In genomic region chr16:94667557-94667956, GRCm38 (mm10) we compare ENCODE assay signal across 23 mouse cellular contexts.
A peak's percentile ranks its signal among the peaks of the same experiment; 100 is the strongest.
DNase-seq lines count a peak whose midpoint lies in the region; ATAC-seq and TF ChIP-seq lines count a peak whose summit lies in the region.
"Had no signal": no experiment of that assay in that cellular context is flagged by ENCODE, and none has a peak within 500 bp of the region (broad histone marks: within the 10 kb centered on the region; RNA-seq: fewer than 3 reads in every experiment).

No protein-coding gene starts in this region.

- no peak overlapping the region for H3K9ac ChIP-seq in heart, embryonic 16.5 days (ENCODE audit: low read length)
- H3K9ac ChIP-seq in heart, embryonic 12.5 days, result no peak overlapping the region
- H3K9ac ChIP-seq in intestine, postnatal 0 days (ENCODE audit: low read depth, low read length), result no peak overlapping the region
- no peak overlapping the region for H3K9ac ChIP-seq in intestine, embryonic 15.5 days
- H3K9ac ChIP-seq: embryonic facial prominence, embryonic 12.5 days; forebrain, embryonic 13.5 days; forebrain, embryonic 15.5 days had no signal

- ATAC-seq in heart, embryonic 16.5 days (replicated peaks; ENCODE audit: extremely low read depth, insufficient read depth, low FRiP score), result no peak
- no peak for ATAC-seq in heart, embryonic 12.5 days (ENCODE audit: insufficient number of reproducible peaks, low FRiP score)
- no peak for ATAC-seq in intestine, postnatal 0 days
- no peak for ATAC-seq in intestine, embryonic 15.5 days
- peak; percentile 23 for ATAC-seq in CD4-positive, CD25-positive, alpha-beta regulatory T cell, adult 4 months
- ATAC-seq: activated CD4-positive, CD25-positive, alpha-beta regulatory T cell, adult 4 months; forebrain, embryonic 13.5 days; forebrain, embryonic 15.5 days; Patski had no signal

- H3K4me2 ChIP-seq in heart, embryonic 16.5 days (ENCODE audit: low read depth, low read length), result no peak overlapping the region
- no peak overlapping the region for H3K4me2 ChIP-seq in heart, embryonic 12.5 days
- H3K4me2 ChIP-seq in intestine, postnatal 0 days (replicated peaks; ENCODE audit: low read depth), result no peak overlapping the region
- no peak overlapping the region for H3K4me2 ChIP-seq in intestine, embryonic 15.5 days (replicated peaks)
- H3K4me2 ChIP-seq: embryonic facial prominence, embryonic 12.5 days; forebrain, embryonic 13.5 days; forebrain, embryonic 15.5 days had no signal

- peak; percentile 16 for DNase-seq in induced T-regulatory cell, adult 2 months (ENCODE audit: low read depth)
- no peak for DNase-seq in spleen, adult 12 weeks (ENCODE audit: low spot score)
- DNase-seq: adrenal gland, adult 8-10 months; adrenal gland, postnatal 14 days; adrenal gland, postnatal 36 days; B cell, adult 2 months; cerebellum, adult 11-12 months; cerebellum, adult 2 months; cerebellum, adult 9-10 months; cerebellum, postnatal 10 days; cerebellum, postnatal 25 days had no signal

- H3K4me1 ChIP-seq in heart, embryonic 16.5 days (ENCODE audit: control insufficient read depth, insufficient read depth, low read length), result peaks cover 21% of the 10 kb centered on the region
- peaks cover 11% of the 10 kb centered on the region; the same call in 1 of the 2 replicates for H3K4me1 ChIP-seq in heart, embryonic 12.5 days (replicated peaks)
- no peaks in the 10 kb centered on the region for H3K4me1 ChIP-seq in intestine, postnatal 0 days (replicated peaks; ENCODE audit: control insufficient read depth, insufficient read depth, low read length)
- H3K4me1 ChIP-seq in intestine, embryonic 15.5 days (replicated peaks), result no peaks in the 10 kb centered on the region
- H3K4me1 ChIP-seq: embryonic facial prominence, embryonic 10.5 days; embryonic facial prominence, embryonic 12.5 days; forebrain, embryonic 13.5 days; forebrain, embryonic 15.5 days had no signal

- H3K27me3 ChIP-seq in heart, embryonic 16.5 days (ENCODE audit: control insufficient read depth, insufficient read depth, low read length), result no peaks in the 10 kb centered on the region
- H3K27me3 ChIP-seq in heart, embryonic 12.5 days (replicated peaks), result no peaks in the 10 kb centered on the region
- H3K27me3 ChIP-seq in intestine, postnatal 0 days (replicated peaks; ENCODE audit: control insufficient read depth, insufficient read depth, low read length), result no peaks in the 10 kb centered on the region
- no peaks in the 10 kb centered on the region for H3K27me3 ChIP-seq in intestine, embryonic 15.5 days (replicated peaks)
- H3K27me3 ChIP-seq: embryonic facial prominence, embryonic 12.5 days; forebrain, embryonic 13.5 days; forebrain, embryonic 15.5 days; Patski had no signal

- TF ChIP-seq CTCF in intestine, postnatal 0 days (IDR thresholded peaks at IDR 0.05; ENCODE audit: low read depth), result no peak

- H3K36me3 ChIP-seq in heart, embryonic 16.5 days (ENCODE audit: control insufficient read depth, insufficient read depth), result peaks cover 46% of the 10 kb centered on the region
- peaks cover 58% of the 10 kb centered on the region for H3K36me3 ChIP-seq in heart, embryonic 12.5 days
- peaks cover 52% of the 10 kb centered on the region for H3K36me3 ChIP-seq in intestine, postnatal 0 days (ENCODE audit: control insufficient read depth, insufficient read depth)
- peaks cover 19% of the 10 kb centered on the region for H3K36me3 ChIP-seq in intestine, embryonic 15.5 days

- 71% methylated on average over 4 of the region's 4 CpGs for WGBS in heart, embryonic 16.5 days
- WGBS in heart, embryonic 12.5 days, result 79% methylated on average over 4 of the region's 4 CpGs
- WGBS in intestine, postnatal 0 days, result 63% methylated on average over 4 of the region's 4 CpGs
- 84% methylated on average over 4 of the region's 4 CpGs for WGBS in intestine, embryonic 15.5 days

- H3K27ac ChIP-seq in heart, embryonic 16.5 days (ENCODE audit: low read length), result peak overlapping the region; percentile 25; the same call in 1 of the 2 replicates
- H3K27ac ChIP-seq in heart, embryonic 12.5 days (ENCODE audit: poor library complexity, severe bottlenecking), result no peak overlapping the region
- H3K27ac ChIP-seq in intestine, postnatal 0 days (ENCODE audit: low read depth, low read length), result 0 out of 2 replicates have a peak overlapping the region, but pooled peaks have one; percentile 7
- H3K27ac ChIP-seq in intestine, embryonic 15.5 days, result no peak overlapping the region
- H3K27ac ChIP-seq: embryonic facial prominence, embryonic 10.5 days; embryonic facial prominence, embryonic 12.5 days; forebrain, embryonic 13.5 days; forebrain, embryonic 15.5 days had no signal

- no peak overlapping the region for H3K4me3 ChIP-seq in heart, embryonic 16.5 days (ENCODE audit: low read length)
- H3K4me3 ChIP-seq in heart, embryonic 12.5 days, result no peak overlapping the region
- H3K4me3 ChIP-seq in intestine, postnatal 0 days (ENCODE audit: low read depth, low read length), result no peak overlapping the region
- H3K4me3 ChIP-seq in intestine, embryonic 15.5 days (replicated peaks), result no peak overlapping the region
- H3K4me3 ChIP-seq: embryonic facial prominence, embryonic 10.5 days; embryonic facial prominence, embryonic 12.5 days; forebrain, embryonic 13.5 days; forebrain, embryonic 15.5 days had no signal

- no peaks in the 10 kb centered on the region for H3K9me3 ChIP-seq in heart, embryonic 16.5 days (replicated peaks; ENCODE audit: control insufficient read depth, low read length)
- no peaks in the 10 kb centered on the region for H3K9me3 ChIP-seq in heart, embryonic 12.5 days (replicated peaks)
- no peaks in the 10 kb centered on the region for H3K9me3 ChIP-seq in intestine, postnatal 0 days (ENCODE audit: control insufficient read depth)
- H3K9me3 ChIP-seq in intestine, embryonic 15.5 days, result no peaks in the 10 kb centered on the region
- H3K9me3 ChIP-seq: embryonic facial prominence, embryonic 10.5 days; embryonic facial prominence, embryonic 12.5 days; forebrain, embryonic 13.5 days; forebrain, embryonic 15.5 days; G1E had no signal

Comparison
In these comparisons a context has a peak if more than half of its experiments do, and no peak if none do; other contexts are left out.
1. H3K27ac ChIP-seq: peak in heart, embryonic 16.5 days (single experiment) and intestine, postnatal 0 days (single experiment); none in heart, embryonic 12.5 days (single experiment) and intestine, embryonic 15.5 days (single experiment).